Mouse (Mus musculus) thymus, adult 2 months (tissue): ENCODE data around the gene Synpo2. TPM values are rescaled to one million over a fixed set of nuclear protein-coding genes. Genes with fewer than 3 reads are reported as not detected.

ENCODE experiments used
- DNase-seq: peaks from one replicate; pipeline ENCODE4 v3.0.0; 2021
- H3K27ac ChIP-seq: fragments of 200-500 bp; 2 replicates; pipeline ENCODE4 v1.5.1; 2012; ENCODE audit warnings: low read length, control low read depth; ENCODE audit not compliant: control insufficient read depth, insufficient read depth
- H3K27me3 ChIP-seq: fragments of 200-500 bp; 2 replicates; pipeline ENCODE4 v1.6.1; 2012; ENCODE audit warnings: mild to moderate bottlenecking, low read length, moderate library complexity, mixed read lengths; ENCODE audit not compliant: control insufficient read depth, insufficient read depth
- H3K36me3 ChIP-seq: fragments of 200-500 bp; 2 replicates; pipeline ENCODE4 v1.6.1; 2012; ENCODE audit warnings: mild to moderate bottlenecking, low read length, moderate library complexity; ENCODE audit not compliant: control insufficient read depth, insufficient read depth
- H3K4me1 ChIP-seq: fragments of 200-500 bp; replicated peaks from 2 replicates; pipeline ENCODE4 v1.6.1; 2012; ENCODE audit warnings: low read length; ENCODE audit not compliant: control insufficient read depth, insufficient read depth
- H3K4me3 ChIP-seq: fragments of 200-500 bp; 2 replicates; pipeline ENCODE4 v1.5.1; 2012; ENCODE audit warnings: mild to moderate bottlenecking, low read length, control low read depth, moderate library complexity; ENCODE audit not compliant: control insufficient read depth, insufficient read depth
- CTCF ChIP-seq: fragments of 200-500 bp; IDR thresholded peaks from 2 replicates; pipeline ENCODE4 v1.5.1; 2012; ENCODE audit warnings: mild to moderate bottlenecking, control low read depth, low read length, moderate library complexity, borderline replicate concordance; ENCODE audit not compliant: control insufficient read depth, poor library complexity, insufficient read depth; ENCODE audit errors: extremely low read depth
- POLR2A ChIP-seq: fragments of 200-500 bp; IDR thresholded peaks from 2 replicates; pipeline ENCODE4 v1.6.1; 2012; ENCODE audit warnings: mild to moderate bottlenecking, low read length, control low read depth, moderate library complexity; ENCODE audit not compliant: control insufficient read depth, poor library complexity, insufficient read depth; ENCODE audit errors: extremely low read depth
- WGBS: fragments of 180-500 bp; shearing (Covaris S2); methylation state at CpG from one replicate; pipeline ENCODE4 v1.1.7; 2018; 5-methylcytosine and 5-hydroxymethylcytosine counted together
- polyA plus RNA-seq: library from polyadenylated mRNA; depleted of rRNA; stranded (reverse); fragments of >200 nt; gene quantifications from 2 replicates; pipeline ENCODE4 v1.2.3, GENCODE M21; 2012

Synpo2 gene
- polyA plus RNA-seq, 1 experiment: 8.7 TPM

DNA sequence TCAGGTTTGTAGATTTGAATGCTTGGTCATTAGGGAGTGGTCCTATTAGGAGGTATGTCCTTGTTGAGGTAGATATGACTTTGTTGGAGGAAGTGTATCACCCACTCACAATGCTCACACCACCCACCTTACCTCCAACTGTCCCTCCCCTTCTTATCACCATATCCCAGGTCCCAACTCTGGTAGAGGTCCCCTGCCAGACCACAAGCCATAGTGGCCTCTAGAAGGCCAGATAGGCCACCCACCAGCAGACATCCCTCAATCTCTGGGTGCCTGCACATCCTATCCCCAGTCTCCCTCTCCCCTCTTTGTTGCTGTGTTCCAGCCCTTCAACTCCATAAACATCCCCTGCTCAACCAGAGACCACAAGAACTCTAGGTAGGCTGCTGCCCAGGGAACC is 44.3 kb downstream of the Synpo2 start:
- Histone ChIP-seq H3K27ac (no peak overlapping the region), H3K27me3 (no peaks in the 10 kb centered on the region), H3K4me1 (no peaks in the 10 kb centered on the region), H3K36me3 (no peaks in the 10 kb centered on the region), H3K4me3 (no peak overlapping the region)
- DNase-seq: no peak
- TF ChIP-seq POLR2A: no peak
- no peak for TF ChIP-seq CTCF

DNA sequence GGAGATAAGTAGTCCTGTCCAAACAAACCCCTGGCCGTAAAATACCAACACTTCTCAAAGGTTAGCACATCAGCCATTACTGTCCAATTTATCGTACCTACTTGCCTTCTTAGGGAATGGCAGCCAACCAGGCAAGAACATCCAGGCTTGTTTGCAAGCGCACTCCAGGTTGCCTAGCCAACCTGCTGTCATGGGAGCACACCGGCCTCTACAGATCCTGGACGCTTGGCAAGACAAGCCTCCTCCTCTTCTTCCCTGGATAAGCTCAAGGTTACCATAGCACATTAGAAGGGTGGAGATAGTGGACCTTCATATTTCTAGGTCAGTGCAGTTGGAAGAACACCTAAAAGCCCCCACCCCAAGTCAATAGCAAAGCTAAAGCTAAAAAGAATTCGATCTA is 45.6 kb downstream of the Synpo2 start:
- TF ChIP-seq POLR2A: no peak
- no peak for TF ChIP-seq CTCF
- no peak overlapping the region for H3K27ac ChIP-seq
- WGBS: 94% methylated on average over 6 of the region's 6 CpGs

DNA sequence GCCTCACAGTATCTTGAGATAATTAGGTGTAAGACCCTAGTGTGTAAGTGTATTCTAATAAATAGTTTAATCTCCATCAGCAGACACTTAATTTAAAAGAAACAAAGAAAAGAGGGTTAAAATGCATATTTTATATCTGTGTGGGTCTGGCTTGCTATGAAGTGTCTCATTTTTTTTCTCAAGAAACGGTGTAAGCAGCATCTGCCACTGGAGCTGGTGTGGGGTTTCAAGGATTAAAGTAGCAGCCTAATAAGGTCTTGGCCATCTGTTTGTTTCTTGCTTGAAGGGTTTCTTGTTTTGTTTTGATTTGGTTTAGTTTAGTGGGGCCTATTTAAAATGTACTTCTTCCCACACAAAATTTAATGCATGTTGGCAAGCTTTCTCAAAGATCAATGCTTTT is 46.1 kb downstream of the Synpo2 start:
- no peaks in the 10 kb centered on the region for H3K27me3 ChIP-seq
- TF ChIP-seq CTCF: no peak
- no peak for TF ChIP-seq POLR2A
- no peak for DNase-seq
- no peak overlapping the region for H3K4me3 ChIP-seq
- 84% methylated on average over 1 of the region's 1 CpGs for WGBS
- no peaks in the 10 kb centered on the region for H3K4me1 ChIP-seq
- no peak overlapping the region for H3K27ac ChIP-seq
- H3K36me3 ChIP-seq: no peaks in the 10 kb centered on the region

More for the DNA sequence above, 45.6 kb downstream of the Synpo2 start:
- Histone ChIP-seq H3K36me3 (no peaks in the 10 kb centered on the region), H3K4me1 (no peaks in the 10 kb centered on the region), H3K27me3 (no peaks in the 10 kb centered on the region), H3K4me3 (no peak overlapping the region)
- no peak for DNase-seq

DNA sequence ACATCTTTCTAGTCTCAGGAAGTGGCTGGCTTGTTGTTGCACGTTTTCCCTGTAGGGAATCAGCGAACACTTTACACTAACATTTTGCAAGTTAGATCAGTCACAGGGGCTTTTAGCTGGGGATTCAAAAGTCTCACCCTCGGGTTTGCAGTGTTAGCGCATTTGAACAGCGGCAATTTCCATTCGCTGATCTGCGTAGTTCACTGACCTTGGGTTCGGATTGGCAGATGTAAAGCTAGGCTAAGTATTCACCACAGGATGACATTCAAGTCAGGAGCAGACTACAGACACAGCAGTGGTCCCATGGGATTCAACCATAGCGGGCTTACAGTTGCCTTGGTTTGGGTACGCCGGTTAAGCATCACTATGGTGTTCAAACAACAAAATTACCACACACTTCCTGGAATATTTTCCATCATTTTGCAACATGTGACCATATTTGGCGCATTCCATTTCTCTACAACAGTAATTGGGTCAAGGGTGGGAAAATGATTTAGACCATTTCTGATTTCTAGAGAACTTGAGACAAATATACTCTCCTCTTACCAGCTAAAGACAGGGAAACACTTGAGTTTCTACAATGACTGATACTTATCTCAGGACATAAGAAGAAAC is 47.2 kb downstream of the Synpo2 start:
- Histone ChIP-seq H3K27me3 (no peaks in the 10 kb centered on the region), H3K27ac (no peak overlapping the region; the same call in 1 of the 2 replicates), H3K4me3 (no peak overlapping the region), H3K36me3 (no peaks in the 10 kb centered on the region), H3K4me1 (no peaks in the 10 kb centered on the region)
- 94% methylated on average over 12 of the region's 12 CpGs for WGBS
- TF ChIP-seq POLR2A (no peak), CTCF (no peak)
- no peak for DNase-seq

DNA sequence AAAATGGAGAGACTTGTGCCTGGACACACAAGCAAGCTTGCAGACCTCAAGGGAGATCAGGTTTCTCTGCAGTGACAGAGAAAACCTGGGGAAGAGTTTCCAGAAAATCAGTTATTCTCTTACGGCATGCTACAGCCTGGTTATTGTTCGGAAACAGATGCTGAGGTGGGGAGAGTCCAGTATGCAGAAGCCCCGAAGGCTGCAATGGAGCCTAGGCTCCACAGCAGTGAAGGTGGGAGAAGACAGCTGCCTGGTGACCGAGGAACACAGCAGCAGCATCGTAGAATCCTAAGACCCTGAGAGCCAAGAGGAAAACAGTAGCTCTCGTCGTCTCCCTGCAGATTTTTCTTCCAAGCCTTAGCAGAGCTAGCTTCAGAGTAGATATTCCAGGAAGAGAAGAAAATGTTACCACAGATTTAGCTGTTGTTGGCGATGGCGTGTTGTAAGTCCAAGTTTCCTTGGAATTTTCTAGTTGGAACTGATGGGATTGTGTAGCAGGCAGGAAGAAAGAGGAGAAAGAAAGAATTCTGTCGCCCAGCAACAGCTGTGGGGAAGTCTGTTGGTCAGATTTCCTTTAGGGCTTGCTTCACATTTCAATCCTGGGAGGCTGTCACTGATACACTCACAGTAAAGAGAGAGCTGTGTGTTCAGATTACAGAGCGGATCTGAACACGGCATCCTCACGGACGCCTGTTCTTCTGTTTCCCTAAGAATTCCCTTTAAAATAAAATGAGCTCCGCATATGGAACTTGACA is 48.4 kb downstream of the Synpo2 start:
- WGBS: 90% methylated on average over 15 of the region's 15 CpGs
- no peak overlapping the region for H3K4me3 ChIP-seq
- no peaks in the 10 kb centered on the region for H3K27me3 ChIP-seq
- DNase-seq: no peak
- 0 out of 2 replicates have a peak overlapping the region, but pooled peaks have one; percentile 30 for H3K27ac ChIP-seq
- TF ChIP-seq CTCF: no peak
- TF ChIP-seq POLR2A: no peak
- H3K36me3 ChIP-seq: no peaks in the 10 kb centered on the region
- no peaks in the 10 kb centered on the region for H3K4me1 ChIP-seq

DNA sequence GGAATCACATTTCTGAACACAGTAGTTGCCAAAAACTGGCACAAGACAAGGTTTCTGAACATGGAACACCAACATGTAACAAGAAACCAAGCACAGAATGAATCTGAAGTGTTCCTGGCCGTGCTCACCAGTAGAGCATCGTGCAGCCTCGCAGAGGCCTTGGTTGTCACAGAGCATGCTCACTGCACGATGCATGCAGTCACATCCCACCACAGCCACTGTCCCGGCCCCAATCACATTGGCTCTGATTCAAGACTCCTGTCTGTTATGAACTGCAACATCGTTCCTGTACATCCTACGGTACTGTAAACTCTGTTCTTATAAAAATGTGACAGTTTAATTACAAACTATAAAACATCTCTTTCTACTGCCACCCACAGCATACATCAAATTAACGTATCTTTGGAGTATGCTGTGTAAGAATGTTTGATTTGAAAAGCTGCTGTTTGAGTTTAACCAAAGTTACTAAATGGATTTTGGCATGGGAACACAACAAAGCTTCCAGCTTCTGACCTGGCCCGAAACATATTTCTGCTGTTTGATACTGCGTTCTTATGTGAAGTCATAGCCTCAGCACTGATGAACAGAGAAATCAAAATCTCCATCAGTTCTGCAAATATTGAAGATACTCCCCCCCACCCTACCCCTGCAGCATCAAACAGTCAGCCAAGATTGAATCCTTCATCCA is 50.6 kb downstream of the Synpo2 start:
- TF ChIP-seq CTCF (no peak), POLR2A (no peak)

DNA sequence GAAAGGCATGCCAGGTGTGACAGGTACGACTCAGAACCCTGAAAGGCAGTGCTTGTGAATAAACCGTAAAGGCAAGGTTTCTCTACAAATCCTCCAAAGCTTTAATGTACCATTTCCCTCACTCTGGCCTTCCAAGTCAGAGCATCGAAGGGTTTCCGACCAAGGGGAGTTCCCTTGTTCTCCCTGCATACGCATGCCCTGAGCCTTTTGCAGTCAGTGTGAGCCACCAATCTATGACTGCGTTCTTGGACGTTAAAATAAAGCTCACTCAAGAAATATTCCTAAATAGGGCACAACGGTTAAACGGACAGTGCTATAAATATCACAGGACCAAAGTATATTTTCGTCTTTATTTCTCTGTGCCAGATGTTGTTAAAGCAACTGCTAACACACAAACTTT is 51.7 kb downstream of the Synpo2 start:
- Histone ChIP-seq H3K27ac (no peak overlapping the region), H3K36me3 (no peaks in the 10 kb centered on the region), H3K4me3 (no peak overlapping the region), H3K4me1 (no peaks in the 10 kb centered on the region), H3K27me3 (no peaks in the 10 kb centered on the region)
- 93% methylated on average over 10 of the region's 10 CpGs for WGBS
- TF ChIP-seq POLR2A: no peak
- TF ChIP-seq CTCF: no peak
- no peak for DNase-seq

More for the DNA sequence above, 50.6 kb downstream of the Synpo2 start:
- Histone ChIP-seq H3K36me3 (no peaks in the 10 kb centered on the region), H3K27me3 (no peaks in the 10 kb centered on the region), H3K27ac (no peak overlapping the region), H3K4me1 (no peaks in the 10 kb centered on the region), H3K4me3 (no peak overlapping the region)
- WGBS: 92% methylated on average over 10 of the region's 10 CpGs
- no peak for DNase-seq
